Mouse (Mus musculus): ENCODE data around the gene Creld1.

- TF ChIP-seq GATA1 (IDR thresholded peaks at IDR 0.05; ENCODE audit: borderline replicate concordance, low read length), result no peak
- no peak for TF ChIP-seq FLI1 (IDR thresholded peaks at IDR 0.05; ENCODE audit: low read length)
Observed at GRCm38 (mm10) chr6:113508947-113509280, 25.8 kb downstream of the Creld1 start.

All from megakaryocyte, embryonic 14.5 days (primary cell).